In the genomic region with DNA sequence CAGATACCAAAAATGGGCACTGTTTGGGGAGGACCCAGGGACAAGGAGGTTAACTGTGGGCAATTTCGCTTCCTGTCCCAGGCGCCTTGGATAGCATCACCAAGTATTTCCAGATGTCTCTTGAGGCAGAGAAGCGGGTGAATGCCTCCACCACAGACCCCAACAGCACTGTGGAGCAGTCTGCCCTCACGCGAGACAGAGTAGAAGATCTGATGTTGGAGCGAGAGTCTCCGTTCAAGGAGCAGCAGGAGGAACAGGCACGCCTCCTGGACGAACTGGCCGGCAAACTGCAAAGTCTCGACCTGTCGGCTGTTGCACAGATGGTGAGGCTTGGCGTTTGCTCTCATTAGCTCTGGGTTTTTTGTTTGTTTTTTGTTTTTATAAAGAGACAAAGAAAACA, we compare ENCODE assay signal across 16 mouse cellular contexts. TPM values are rescaled to one million over a fixed set of nuclear protein-coding genes. Genes with fewer than 3 reads are reported as not detected.
DNase-seq lines count a peak whose midpoint lies in the region; ATAC-seq and TF ChIP-seq lines count a peak whose summit lies in the region.
"Had no signal": no experiment of that assay in that cellular context is flagged by ENCODE, and none has a peak within 500 bp of the region (broad histone marks: within the 10 kb centered on the region; RNA-seq: fewer than 3 reads in every experiment).

No protein-coding gene starts in this region.

- H3K4me1 ChIP-seq in stomach, embryonic 14.5 days (ENCODE audit: control insufficient read depth, insufficient read depth, low read length) = 0 out of 2 replicates have a peak, but pooled peaks cover 2% of the 10 kb centered on the region
- H3K4me1 ChIP-seq in stomach, postnatal 0 days (replicated peaks; ENCODE audit: control insufficient read depth, insufficient read depth) = no peaks in the 10 kb centered on the region
- peaks cover 9% of the 10 kb centered on the region for H3K4me1 ChIP-seq in embryonic facial prominence, embryonic 15.5 days

- DNase-seq in cerebellum, adult 9-10 months = peak; percentile 25
- DNase-seq in stomach, postnatal 0 days (ENCODE audit: low spot score) = no peak
- no peak for DNase-seq in gastrocnemius, adult 8-10 months (ENCODE audit: low spot score in 2 of 2)
- DNase-seq in frontal cortex, postnatal 25 days (ENCODE audit: low spot score in 2 of 2) = no peak
- no peak for DNase-seq in spleen, adult 18-20 months
- DNase-seq: layer of hippocampus, adult 9-11 months; liver; lung, embryonic 14.5 days had no signal

- TF ChIP-seq CTCF in stomach, postnatal 0 days (IDR thresholded peaks at IDR 0.05; ENCODE audit: low read depth) = no peak

- H3K27me3 ChIP-seq in stomach, embryonic 14.5 days (ENCODE audit: control insufficient read depth, insufficient read depth, low read length) = no peaks in the 10 kb centered on the region
- no peaks in the 10 kb centered on the region for H3K27me3 ChIP-seq in stomach, postnatal 0 days (ENCODE audit: control insufficient read depth, insufficient read depth, low read length)
- H3K27me3 ChIP-seq in embryonic facial prominence, embryonic 15.5 days = no peaks in the 10 kb centered on the region
- H3K27me3 ChIP-seq: neural tube, embryonic 13.5 days had no signal

- 72% methylated on average over 13 of the region's 13 CpGs for WGBS in stomach, embryonic 14.5 days
- WGBS in stomach, postnatal 0 days = 74% methylated on average over 13 of the region's 13 CpGs
- WGBS in embryonic facial prominence, embryonic 15.5 days = 36% methylated on average over 13 of the region's 13 CpGs

- no peak overlapping the region for H3K4me2 ChIP-seq in stomach, embryonic 14.5 days (replicated peaks; ENCODE audit: low read depth, low read length)
- no peak overlapping the region for H3K4me2 ChIP-seq in stomach, postnatal 0 days (replicated peaks; ENCODE audit: low read depth)
- no peak overlapping the region for H3K4me2 ChIP-seq in embryonic facial prominence, embryonic 15.5 days (replicated peaks)
- H3K4me2 ChIP-seq: lung, embryonic 14.5 days; neural tube, embryonic 13.5 days had no signal

- H3K9me3 ChIP-seq in stomach, embryonic 14.5 days (ENCODE audit: control insufficient read depth, low read depth, low read length) = no peaks in the 10 kb centered on the region
- no peaks in the 10 kb centered on the region for H3K9me3 ChIP-seq in stomach, postnatal 0 days (ENCODE audit: control insufficient read depth, low read length)
- H3K9me3 ChIP-seq in embryonic facial prominence, embryonic 15.5 days (replicated peaks) = no peaks in the 10 kb centered on the region
- H3K9me3 ChIP-seq: neural tube, embryonic 13.5 days had no signal

- H3K9ac ChIP-seq in stomach, embryonic 14.5 days (replicated peaks; ENCODE audit: low read depth, low read length) = no peak overlapping the region
- H3K9ac ChIP-seq in stomach, postnatal 0 days (ENCODE audit: low read length) = no peak overlapping the region
- H3K9ac ChIP-seq in embryonic facial prominence, embryonic 15.5 days = no peak overlapping the region
- H3K9ac ChIP-seq: lung, embryonic 14.5 days; neural tube, embryonic 13.5 days had no signal

- H3K4me3 ChIP-seq in stomach, embryonic 14.5 days (ENCODE audit: low read depth, low read length) = no peak overlapping the region
- no peak overlapping the region for H3K4me3 ChIP-seq in stomach, postnatal 0 days (ENCODE audit: low read depth, low read length)
- no peak overlapping the region for H3K4me3 ChIP-seq in embryonic facial prominence, embryonic 15.5 days (replicated peaks)
- H3K4me3 ChIP-seq: erythroblast, embryonic 14.5 days; neural tube, embryonic 13.5 days had no signal

- peak overlapping the region; percentile 6; the same call in 1 of the 2 replicates for H3K27ac ChIP-seq in stomach, embryonic 14.5 days (ENCODE audit: low read length)
- H3K27ac ChIP-seq in stomach, postnatal 0 days (replicated peaks) = no peak overlapping the region
- peak overlapping the region; percentile 11; the same call in 1 of the 2 replicates for H3K27ac ChIP-seq in embryonic facial prominence, embryonic 15.5 days (replicated peaks)
- H3K27ac ChIP-seq: kidney, postnatal 0 days; neural tube, embryonic 13.5 days had no signal

- TF ChIP-seq EP300 in stomach, postnatal 0 days (optimal IDR thresholded peaks at IDR 0.05) = no peak

- H3K36me3 ChIP-seq in stomach, embryonic 14.5 days (ENCODE audit: control insufficient read depth, insufficient read depth, low read length) = peaks cover 92% of the 10 kb centered on the region
- peaks cover 21% of the 10 kb centered on the region for H3K36me3 ChIP-seq in stomach, postnatal 0 days (ENCODE audit: control insufficient read depth, insufficient read depth, low read length)
- peaks cover 75% of the 10 kb centered on the region for H3K36me3 ChIP-seq in embryonic facial prominence, embryonic 15.5 days

- ATAC-seq in cerebellum, adult (ENCODE audit: insufficient number of reproducible peaks, low FRiP score, low TSS enrichment) = no peak
- ATAC-seq in stomach, embryonic 14.5 days (ENCODE audit: insufficient number of reproducible peaks, insufficient read depth, low FRiP score, low read depth) = no peak
- ATAC-seq in stomach, postnatal 0 days (ENCODE audit: low FRiP score, low TSS enrichment) = no peak
- peak; percentile 63 for ATAC-seq in embryonic facial prominence, embryonic 15.5 days (ENCODE audit: insufficient number of reproducible peaks, low FRiP score, low TSS enrichment, low read depth)
- ATAC-seq: inflammation-experienced regulatory T-cells, adult 6 months; midbrain, embryonic 16.5 days had no signal

RNA-seq across cellular contexts. Expression of a gene that starts 30.4 kb away (rescaled TPM):
- polyA plus RNA-seq in stomach, embryonic 14.5 days (2014; fragmentation: Nextera tagmentation; extraction: Ambion mirVana) = 123 and 129 TPM in 2 replicates
- polyA plus RNA-seq in stomach, postnatal 0 days (2015; fragmentation: Nextera tagmentation; extraction: Ambion mirVana) = 108 and 112 TPM in 2 replicates
- polyA plus RNA-seq in embryonic facial prominence, embryonic 15.5 days (2015; fragmentation: Nextera tagmentation; extraction: Ambion mirVana) = 112 TPM in 2 replicates
- 100 to 1,000 TPM; 162 to 186 (median 180) TPM for total RNA-seq in gastrocnemius, adult 8-10 months (2022)

RNA-seq across cellular contexts. Expression of a gene that starts 55.8 kb away (rescaled TPM):
- 98.2 TPM in 2 replicates for polyA plus RNA-seq in stomach, embryonic 14.5 days (2014; fragmentation: Nextera tagmentation; extraction: Ambion mirVana)
- 30.6 and 31.7 TPM in 2 replicates for polyA plus RNA-seq in stomach, postnatal 0 days (2015; fragmentation: Nextera tagmentation; extraction: Ambion mirVana)
- polyA plus RNA-seq in embryonic facial prominence, embryonic 15.5 days (2015; fragmentation: Nextera tagmentation; extraction: Ambion mirVana) = 68.5 and 70.9 TPM in 2 replicates
- total RNA-seq in gastrocnemius, adult 8-10 months (2022) = 10 to 100 TPM in 1 of 4 experiments, 1 to 10 TPM in 3; 6.6 to 10.9 (median 9.1) TPM
- polyA plus RNA-seq: inflammation-experienced regulatory T-cells, adult 6 months had no signal
